Mouse (Mus musculus) embryonic fibroblast, embryonic 13.5 days (primary cell): ENCODE results near the gene Syk. TPM values are rescaled to one million over a fixed set of nuclear protein-coding genes. Genes with fewer than 3 reads are reported as not detected.

Experiments
- H3K27ac ChIP-seq: 2 replicates; pipeline ENCODE4 v1.5.1; 2012; ENCODE audit warnings: low read length, control low read depth, inconsistent platforms; ENCODE audit not compliant: insufficient read depth
- H3K4me1 ChIP-seq: 2 replicates; pipeline ENCODE4 v1.6.1; 2011; ENCODE audit warnings: low read length; ENCODE audit not compliant: control insufficient read depth, insufficient read depth
- H3K4me3 ChIP-seq: 2 replicates; pipeline ENCODE4 v1.5.1; 2011; ENCODE audit warnings: mild to moderate bottlenecking, control low read depth, low read length; ENCODE audit not compliant: insufficient read depth
- CTCF ChIP-seq: IDR thresholded peaks from 2 replicates; pipeline ENCODE4 v1.5.1; 2011; ENCODE audit warnings: mild to moderate bottlenecking, control low read depth, low read length, moderate library complexity, borderline replicate concordance; ENCODE audit not compliant: insufficient read depth
- POLR2A ChIP-seq: IDR thresholded peaks from 2 replicates; pipeline ENCODE4 v1.6.1; 2011; ENCODE audit warnings: low read depth, mild to moderate bottlenecking, control low read depth, low read length, moderate library complexity
- polyA plus RNA-seq: library from polyadenylated mRNA; stranded (reverse); fragments of >200 nt; gene quantifications from 2 replicates; pipeline ENCODE4 v1.2.4, GENCODE M21; 2011; ENCODE audit warnings: low read depth; ENCODE audit not compliant: missing spikeins, insufficient read length

The Syk gene
- polyA plus RNA-seq, 1 experiment: 2.4 TPM

DNA sequence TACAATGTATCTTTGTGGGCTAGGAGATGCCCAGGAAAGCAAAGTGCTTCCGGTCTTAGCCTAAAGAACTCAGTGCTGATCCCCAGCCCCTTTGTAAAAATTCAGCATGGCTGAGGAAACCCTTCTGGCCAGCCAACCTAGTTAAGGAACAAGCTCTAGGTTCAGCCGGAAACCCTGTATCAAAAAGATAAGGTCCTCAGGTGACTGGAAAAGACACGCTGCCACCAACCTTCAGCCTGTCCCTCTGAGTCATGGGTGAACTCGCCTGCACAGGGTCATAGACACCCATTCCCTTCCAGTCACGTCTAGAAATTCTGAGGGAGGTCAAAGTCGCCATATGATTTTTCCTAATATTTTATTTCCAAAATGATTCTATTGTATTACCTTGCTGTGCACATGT is 109.3 kb downstream of the Syk start:
- H3K4me3 ChIP-seq: no peak overlapping the region

DNA sequence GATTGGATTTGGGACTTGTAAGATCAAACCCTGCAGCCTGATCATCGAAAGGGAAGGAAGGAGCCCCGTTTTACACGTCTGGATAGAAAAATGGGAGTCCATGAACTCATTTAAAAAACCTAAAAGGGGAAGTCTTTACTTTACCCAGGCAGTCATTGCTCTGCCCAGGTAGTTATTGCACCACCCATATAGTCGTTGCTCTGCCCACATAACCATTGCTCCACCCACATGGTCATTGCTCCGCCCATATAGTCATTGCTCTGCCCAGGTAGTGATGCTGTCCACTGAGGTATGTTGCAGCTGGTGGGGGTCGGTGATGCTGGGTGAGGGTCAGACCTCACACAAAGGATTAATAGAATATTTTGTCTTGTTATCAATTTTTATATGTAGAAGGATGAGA is 111.9 kb downstream of the Syk start:
- H3K4me3 ChIP-seq: no peak overlapping the region
- TF ChIP-seq CTCF (no peak), POLR2A (no peak)
- H3K27ac ChIP-seq: no peak overlapping the region
- no peaks in the 10 kb centered on the region for H3K4me1 ChIP-seq

More for the DNA sequence above, 109.3 kb downstream of the Syk start:
- Histone ChIP-seq H3K27ac (no peak overlapping the region), H3K4me1 (no peaks in the 10 kb centered on the region)
- no peak for TF ChIP-seq POLR2A
- TF ChIP-seq CTCF: no peak

Other genes with a start within 250 kb of the Syk start
- 1.2 and 1.7 TPM in 2 replicates for gene Diras2, start 51.9 kb upstream of the Syk start, polyA plus RNA-seq